Mouse (Mus musculus) yolk sac, embryonic 10.5 days (tissue): ENCODE data around the gene Ocrl.

ENCODE experiments used
- DNase-seq: peaks from one replicate; pipeline ENCODE4 v3.0.0-alpha.2; 2017; ENCODE audit warnings: low spot score

The Ocrl gene

DNA sequence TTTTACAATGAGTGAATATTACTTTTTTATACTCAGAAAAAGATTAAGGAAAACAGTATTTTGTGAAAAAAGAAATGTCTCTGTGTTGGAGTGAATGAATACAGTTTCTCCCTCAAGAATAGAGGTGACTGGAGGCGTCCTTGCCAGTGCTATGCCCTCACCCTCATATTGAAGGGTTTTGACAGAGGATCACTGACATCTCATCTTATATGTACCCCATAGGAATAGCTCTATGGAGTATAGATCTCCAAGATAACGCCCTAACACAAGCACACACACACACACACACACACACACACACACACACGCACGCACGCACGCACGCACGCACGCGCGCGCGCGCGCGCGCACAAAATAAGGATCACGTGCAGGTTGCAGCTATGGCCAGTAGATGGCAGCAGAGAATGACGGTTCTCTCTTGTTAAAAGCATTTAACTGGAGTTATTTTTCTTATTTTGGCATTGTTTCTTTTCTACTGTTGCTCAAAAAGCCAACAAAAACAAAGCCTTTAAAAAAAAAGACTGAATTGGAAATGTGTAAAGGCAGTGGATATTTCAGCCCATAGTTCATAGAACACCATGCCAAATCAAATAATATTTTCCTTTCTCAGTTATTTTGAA, 72.9 kb downstream of the Ocrl start:
- no peak for DNase-seq

DNA sequence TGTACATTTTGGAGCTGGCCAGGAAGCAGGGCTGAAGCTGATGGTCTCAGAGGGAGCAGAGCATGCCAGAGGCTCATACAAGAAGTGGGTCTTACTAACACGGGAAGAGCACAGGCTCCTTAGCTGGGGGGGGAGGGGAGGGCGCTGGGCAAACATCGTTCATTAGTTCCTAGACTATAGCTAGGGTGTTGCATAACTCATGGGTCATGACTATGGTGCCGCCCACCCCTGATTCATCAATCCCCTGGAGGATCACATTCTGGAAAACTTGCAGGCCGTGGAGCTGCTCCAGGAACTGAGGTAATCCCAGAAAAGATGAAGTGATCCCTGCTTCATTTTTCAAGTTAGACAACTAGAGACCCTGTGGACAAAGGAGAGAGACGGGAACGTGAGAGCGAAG, 75.8 kb downstream of the Ocrl start:
- no peak for DNase-seq

DNA sequence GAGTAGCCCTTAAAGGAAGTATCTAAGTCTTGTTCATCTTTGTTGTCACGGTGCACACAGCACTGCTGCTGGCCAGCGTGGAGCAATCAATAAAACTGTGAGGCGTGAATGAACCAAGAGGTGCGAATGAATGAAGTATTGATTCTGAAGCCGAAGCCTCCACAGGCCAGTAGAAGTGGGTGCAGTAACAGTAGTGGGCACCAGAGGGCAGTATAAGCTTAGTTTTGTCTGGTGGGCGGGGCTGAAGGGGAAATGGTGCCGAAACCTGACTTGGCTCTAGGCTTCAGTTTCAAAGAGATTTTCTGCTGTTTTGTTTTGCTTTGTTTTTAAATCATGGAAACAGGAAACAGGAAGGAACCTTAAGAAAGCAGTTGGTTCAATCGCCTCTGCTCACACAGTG, 80.4 kb downstream of the Ocrl start:
- DNase-seq, result peak; percentile 22

DNA sequence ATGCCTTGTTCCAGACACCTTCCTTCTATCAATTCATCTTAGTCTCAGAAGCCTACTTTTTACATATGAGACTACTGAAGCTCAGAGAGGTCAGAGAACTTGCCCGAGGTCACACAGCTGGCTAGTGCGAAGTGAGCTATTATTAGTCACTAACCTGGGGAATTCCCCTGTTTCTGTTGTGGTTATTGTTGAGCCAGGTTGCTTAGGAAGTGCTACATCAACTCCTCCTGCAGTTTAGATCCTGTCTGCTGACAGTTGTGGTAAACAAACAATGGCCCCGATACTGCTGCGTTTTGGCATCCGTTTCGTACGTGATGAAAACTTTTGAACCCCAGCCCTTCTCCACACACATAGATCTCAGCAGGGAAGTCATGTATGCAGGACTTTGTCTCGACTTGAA, 86.2 kb downstream of the Ocrl start:
- no peak for DNase-seq

DNA sequence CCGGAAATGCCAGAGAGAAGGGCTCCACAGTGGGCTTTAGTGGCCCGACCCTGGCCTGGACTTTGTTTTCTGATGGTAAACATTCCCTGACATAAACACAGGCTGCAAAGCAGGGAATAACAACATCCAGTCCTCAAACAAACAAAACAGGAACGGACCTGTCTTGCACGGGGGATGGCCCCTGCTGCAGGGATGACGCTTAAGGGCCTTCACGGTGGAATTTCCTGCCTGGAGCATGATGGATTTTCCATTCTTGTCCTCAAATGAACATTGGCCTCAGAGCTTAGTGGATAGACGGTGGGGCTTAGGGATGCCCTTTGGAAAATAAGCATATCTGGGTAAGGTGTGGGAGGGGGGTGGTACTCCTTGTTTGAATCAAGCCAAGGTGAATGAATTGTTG, 89.0 kb downstream of the Ocrl start:
- no peak for DNase-seq

DNA sequence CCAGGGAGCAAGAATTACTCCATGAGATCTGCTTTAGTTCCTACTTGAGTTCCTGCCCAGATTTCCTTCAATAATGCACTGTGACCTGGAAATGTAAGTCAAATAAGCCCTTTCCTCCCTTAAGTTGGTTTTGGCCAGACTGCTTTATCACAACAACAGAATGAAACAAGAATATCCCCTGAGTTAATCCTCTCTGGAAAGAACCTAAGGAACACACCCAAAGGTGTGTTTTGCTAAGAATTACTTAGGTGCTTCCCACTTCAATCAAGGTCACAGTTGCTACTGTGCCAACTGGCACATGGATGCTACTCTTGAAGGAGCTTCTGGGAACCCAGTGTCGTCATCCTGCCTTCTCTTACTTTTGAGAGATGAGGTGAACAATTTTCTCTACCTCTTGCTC, 92.6 kb downstream of the Ocrl start:
- no peak for DNase-seq

DNA sequence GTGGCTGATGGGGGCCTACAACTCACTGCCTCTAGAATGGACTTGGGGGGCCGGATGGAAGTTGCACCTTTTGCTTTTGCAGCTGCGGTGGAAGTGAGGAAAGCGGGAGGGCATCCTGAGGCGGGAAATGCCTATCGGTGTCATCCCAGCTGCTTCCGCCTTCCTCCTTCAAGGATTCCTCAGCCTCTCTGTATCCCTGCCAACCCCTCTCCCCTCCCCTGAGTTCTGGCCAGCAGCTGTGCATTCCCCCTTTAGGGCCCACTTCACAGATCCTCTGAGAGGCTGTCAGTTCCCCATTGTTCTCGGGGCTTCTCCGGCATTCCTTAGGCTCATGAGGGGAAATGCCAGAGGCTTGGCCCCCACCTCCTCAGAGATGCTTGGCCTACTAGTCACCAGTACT, 93.9 kb downstream of the Ocrl start:
- DNase-seq, result no peak

DNA sequence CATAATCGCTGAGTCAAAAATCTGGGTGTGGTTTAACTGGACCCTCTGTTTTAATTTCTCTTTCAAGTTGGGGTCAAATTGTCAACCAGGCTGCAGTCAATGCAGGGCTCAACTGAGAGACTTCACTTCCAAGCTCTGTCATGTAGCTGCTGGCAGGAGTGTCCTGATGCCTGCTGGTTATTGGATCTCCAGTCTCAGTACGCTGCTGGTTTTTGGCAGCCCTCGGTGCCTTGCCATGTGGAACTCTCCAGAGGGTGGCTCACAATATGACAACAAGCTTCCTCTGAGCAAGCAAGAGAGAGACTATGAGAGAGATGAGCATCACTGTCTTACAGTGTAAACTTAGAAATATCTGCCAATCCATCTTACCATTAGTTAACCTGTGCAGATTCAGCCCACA, 99.5 kb downstream of the Ocrl start:
- DNase-seq, result no peak
